Mouse (Mus musculus): Measurements from ENCODE around the gene Ntf5. TPM values are rescaled to one million over a fixed set of nuclear protein-coding genes. Genes with fewer than 3 reads are reported as not detected.

The Ntf5 gene
- 0.04 TPM in 1 of 2 replicates, not detected in the other for polyA plus RNA-seq (2012)

DNA sequence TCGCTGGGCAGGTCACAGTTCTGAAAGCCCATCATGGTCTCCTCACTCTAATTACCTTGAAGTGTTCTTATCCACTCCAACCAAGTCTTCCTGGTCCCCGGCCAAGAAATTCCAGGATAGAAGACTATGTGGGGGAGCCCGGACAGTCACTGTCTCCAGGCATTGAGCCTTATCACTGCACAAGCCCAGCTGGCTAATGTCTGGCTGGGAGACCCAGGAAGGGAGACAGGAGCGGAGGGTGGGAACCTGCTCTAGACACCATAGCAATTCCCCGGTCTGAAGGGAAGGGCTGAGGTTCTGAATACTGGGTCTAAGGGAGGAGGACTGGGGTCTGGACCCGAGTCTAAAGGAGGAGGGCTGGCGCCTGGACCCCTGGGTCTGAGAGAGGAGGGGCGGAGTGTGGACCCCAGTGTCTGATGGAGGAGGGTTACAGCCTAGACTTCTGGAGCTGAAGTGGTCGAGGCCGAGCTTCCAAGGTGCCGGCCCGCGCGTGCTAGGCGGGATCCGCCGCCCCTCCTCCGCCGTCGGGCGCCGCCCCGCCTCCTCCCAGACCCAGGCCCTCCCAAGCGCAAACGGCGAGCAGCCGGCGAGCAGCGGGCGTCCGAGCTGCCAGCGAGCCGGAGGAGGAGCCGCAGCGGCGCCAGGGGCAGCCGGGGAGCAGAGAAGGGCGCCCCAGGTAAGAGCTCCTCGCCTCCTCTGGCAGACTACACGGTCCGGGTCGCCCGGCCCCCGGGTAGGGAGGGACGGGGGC is at the start of gene Ntf5:
Gene Ntf5, plus strand, starts transcription at position 583 of the 751 bp plus-strand sequence.

DNA sequence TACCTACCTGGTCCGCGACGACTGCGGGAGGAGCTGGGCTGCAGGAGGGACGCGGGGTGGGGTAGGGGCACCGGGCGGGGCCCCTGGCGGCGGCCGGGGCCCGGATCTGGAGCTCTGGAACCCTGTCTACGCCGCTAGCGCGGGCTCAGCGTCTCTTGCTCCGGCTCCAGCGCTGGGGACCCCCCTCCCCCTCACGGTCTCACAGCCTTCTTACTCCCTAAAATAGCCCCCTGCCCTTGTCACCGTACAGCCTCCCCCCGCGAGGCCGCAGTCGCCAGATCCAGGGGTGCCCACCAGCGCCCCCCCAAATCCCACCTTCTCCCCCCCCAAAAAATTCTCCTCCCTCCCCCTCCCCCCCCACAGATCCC is 46.9 kb upstream of the Ntf5 start, which contains the start of gene Ppfia3:
Gene Ppfia3, minus strand, starts transcription at position 368 of the 368 bp plus-strand sequence.

DNA sequence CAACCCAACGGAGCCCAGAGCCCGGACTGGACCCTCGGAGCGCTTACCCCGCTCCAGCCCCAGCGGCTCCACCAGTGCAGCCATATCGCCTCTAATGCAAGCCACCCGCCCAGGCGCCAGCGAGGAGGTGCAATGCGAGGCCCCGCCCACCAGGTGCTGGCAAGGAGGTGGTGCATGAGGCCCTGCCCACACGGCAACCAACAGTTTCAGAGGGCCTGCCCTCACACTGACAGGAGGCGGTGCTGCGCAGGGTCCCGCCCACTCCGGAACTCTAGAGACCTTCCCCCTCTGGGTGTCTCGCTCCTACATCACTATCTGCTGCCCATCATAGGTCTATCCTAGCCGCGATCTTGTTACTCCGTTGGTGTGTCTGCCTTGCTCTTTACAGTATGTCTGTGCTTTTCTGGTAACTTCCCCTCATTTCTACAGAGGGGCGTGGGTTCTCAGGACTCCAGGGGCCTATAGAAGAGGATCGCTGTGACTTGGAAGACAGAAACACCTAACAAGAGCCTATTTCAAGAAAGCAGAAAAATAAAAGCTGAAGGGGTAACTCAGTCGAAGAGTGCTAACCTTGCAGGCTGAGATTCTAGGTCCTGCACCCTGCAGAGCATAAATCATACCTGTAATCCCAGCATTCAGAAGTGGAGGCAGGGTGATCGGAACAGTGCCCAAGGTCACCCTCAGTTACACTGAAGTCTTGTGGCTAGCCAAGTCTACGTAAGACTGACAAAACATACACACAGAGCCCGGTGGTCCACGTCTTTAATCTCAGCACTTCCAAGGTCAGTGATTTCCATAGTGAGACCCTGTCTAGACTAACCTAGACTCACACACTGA is 42.8 kb upstream of the Ntf5 start, which contains the start of gene Lin7b:
Gene Lin7b, minus strand, starts transcription at position 109 of the 837 bp plus-strand sequence.

DNA sequence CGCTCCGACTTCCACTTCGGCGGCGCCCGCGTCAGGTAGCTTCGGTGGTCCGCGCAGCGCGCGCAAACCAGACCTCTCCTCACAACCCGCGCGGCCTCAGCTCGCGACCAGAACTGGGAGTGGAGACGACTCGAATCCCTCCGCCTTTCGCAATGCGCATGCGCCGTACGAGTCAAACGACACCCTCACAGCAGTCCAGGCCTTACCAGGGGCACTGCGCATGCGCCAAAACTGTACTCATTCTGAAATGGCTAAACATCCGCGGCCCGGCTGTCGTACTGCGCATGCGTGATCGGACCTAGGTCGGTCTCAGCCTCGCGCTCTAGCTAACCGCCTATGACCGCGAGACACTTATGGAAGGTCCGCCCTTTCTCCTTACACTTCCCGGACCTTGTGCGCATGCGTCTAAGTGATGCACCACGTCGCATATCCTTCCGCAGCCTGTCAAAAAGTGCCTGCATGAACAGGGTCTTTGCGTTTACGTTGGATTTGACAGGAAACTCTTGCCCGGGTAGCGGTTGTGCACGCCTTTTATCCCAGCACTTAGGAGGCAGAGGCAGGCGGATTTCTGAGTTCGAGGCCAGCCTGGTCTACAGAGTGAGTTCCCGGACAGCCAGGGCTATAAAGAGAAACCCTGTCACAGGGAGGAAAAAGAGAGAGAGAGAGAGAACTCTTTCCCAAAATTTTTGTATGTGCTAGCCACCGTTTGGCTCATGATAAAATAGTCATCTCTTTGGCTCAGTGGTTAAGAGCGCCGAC is 17.7 kb upstream of the Ntf5 start, which contains the start of gene Snrnp70:
Gene Snrnp70, minus strand, starts transcription at position 165 of the 759 bp plus-strand sequence.

DNA sequence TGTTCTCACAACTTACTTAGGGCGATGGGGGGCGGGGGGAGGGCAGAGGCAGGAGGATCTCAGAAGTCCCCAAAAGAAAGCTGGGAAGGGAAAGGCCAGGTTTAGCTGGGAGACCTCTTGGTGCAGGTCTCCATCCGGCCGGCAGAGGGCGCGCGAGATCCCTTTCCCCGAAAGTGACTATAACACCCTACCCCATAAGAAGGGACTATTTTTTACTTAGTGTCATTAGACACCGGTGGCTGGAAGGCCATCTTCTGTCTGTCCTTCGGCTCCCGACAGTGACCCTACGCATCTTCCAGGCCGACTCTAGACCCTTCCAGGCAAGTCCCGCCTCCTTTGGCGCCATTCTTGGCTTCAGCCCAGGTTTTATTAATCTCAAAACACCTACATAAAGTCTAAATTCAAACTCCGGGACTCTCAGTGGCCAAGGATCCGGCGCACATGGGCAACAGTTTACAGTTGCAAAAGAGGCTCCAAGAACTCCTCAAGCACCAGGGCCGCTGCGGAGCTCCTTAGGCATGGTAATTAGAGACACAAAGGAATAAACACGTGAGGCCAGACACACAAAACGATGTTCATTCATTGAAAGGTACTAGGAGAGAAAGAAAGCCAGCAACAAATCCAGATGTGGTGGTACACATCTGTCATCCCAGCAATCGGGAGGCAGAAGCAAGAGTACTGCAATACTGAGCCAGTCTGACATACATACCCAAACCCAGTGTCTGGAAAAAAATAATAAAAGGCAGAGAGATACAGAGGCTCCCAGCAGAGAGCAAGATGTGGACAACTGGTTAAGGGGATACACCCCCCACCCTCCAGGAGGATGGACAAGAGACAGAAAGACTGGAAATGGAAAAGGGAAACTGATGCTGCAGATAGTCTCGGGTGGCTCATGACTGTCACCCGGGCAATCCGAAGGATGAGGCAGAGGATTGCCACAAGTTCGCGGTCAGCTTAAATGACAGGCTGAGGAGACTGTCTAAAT is 8.1 kb upstream of the Ntf5 start, which contains the start of gene Kcna7:
Gene Kcna7, plus strand, starts transcription at position 563 of the 985 bp plus-strand sequence.

DNA sequence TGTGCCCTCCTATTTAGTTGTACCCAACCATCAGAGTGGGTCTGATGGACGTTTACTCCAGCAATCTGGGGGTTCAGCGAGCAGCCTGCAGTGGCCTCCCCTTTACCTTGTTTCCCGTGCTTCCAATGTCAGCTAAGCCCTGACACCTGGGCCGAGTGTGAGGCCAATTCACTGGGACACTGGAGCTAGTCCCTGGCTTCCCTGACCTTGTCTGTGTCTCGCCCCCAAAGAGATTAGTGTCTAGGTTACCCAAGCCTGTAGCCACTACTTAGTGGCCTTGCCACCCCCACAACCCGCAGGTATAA is 7.1 kb downstream of the Ntf5 start, which contains the start of gene Lhb:
Gene Lhb, plus strand, starts transcription at position 206 of the 305 bp plus-strand sequence.

DNA sequence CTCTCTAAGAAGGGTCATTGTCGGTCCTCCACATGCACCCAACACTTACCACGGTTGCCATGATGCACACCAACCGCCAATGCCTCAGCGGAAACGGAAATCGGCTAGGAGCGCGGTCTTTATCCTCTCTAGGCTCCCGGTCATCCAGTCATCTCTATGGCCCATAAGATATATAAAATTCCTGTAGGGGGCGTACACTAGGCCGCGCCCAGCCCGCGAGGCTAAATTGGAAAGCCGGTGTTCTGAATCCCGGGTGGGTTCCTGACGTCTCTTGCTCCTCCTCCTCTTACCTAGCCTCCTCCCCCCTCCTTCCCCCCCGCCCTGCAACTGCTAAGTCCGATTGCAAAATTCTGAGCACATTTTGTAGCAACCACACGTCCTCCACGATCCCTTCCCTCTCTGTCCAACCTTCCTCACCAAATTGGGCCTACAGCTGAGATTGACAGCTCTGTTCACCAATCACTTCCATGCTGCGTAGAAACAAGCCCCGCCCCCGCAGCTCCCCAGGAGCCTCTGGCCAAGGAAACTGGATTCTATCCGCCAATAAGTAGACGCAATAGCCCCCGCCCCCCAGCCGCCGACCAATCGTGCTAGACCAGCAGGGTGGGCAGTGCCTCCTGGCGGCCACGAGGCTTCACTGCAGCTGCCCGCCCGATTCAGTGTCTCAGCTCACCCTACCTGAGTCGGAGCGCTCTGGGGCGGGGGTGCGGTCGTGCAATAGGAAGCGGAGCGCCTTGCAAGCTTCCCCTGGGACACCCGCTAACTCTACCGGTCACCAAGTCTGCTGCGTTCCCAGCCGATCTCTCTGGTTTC is 20.9 kb downstream of the Ntf5 start, which contains the start of gene Gys1:
Gene Gys1, plus strand, starts transcription at position 642 of the 813 bp plus-strand sequence.

DNA sequence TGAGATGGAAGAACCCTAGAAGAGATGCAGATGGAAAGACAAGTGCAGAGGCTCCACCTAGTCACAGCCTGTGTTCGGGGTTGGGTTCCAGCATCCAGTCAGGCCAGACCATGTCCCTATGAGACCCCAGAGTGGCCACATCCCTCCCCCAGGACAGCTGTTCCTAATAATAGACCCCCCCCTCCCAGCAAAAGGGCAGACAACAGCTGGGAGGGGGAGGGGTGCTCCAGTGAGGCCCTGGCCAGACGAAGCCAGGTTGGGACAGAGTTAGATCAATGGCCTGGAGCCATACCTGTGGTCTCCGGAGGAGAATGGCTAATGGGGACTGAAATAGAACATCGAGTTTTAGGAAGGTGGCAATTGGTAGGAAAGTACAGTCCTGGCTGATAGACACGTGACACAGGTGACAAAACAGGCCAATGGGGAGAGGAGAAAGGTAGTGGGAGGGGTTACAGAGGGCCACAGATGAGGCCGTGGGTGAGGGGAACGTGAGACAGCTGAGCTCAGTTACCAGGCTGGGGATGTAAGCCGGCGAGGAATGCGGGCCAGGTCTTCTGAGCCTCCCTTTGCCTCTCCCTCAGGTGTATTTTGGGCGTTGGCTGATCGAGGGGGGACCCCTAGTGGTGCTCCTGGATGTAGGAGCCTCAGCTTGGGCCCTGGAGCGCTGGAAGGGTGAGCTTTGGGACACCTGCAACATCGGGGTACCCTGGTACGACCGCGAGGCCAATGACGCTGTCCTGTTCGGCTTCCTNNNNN is 24.2 kb downstream of the Ntf5 start, which contains the start of gene Ruvbl2:
Gene Ruvbl2, minus strand, starts transcription at position 576 of the 756 bp plus-strand sequence.

DNA sequence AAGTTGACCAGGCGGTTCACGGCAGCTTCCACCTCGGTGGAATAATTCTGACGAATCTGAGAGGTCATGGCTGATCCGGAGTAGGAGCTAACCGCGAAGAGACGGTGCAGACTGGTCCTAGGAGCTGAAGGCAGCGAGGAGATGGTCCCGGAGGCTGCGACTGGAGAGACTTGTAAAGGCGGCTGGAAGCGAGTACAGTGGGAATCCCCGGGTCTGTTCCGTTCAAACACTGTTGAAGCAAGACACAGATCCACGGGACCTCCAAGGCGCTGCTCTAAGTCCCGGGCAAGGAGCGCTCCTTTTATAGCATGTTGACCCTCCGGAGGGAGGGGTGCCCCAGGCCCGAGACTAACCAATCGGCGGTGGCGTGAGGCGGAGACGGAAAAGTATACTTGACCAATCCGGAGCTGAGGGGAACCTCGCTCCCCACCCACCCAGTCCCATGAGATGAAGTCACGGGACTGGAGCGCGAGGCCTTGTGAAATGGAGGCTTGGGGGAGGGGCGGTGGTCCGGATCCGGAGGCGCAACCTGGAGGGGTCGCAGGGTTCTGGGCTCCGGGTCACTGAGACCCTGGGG is 46.2 kb downstream of the Ntf5 start, which contains the start of gene Ftl1:
Gene Ftl1, minus strand, starts transcription at position 321 of the 577 bp plus-strand sequence.

DNA sequence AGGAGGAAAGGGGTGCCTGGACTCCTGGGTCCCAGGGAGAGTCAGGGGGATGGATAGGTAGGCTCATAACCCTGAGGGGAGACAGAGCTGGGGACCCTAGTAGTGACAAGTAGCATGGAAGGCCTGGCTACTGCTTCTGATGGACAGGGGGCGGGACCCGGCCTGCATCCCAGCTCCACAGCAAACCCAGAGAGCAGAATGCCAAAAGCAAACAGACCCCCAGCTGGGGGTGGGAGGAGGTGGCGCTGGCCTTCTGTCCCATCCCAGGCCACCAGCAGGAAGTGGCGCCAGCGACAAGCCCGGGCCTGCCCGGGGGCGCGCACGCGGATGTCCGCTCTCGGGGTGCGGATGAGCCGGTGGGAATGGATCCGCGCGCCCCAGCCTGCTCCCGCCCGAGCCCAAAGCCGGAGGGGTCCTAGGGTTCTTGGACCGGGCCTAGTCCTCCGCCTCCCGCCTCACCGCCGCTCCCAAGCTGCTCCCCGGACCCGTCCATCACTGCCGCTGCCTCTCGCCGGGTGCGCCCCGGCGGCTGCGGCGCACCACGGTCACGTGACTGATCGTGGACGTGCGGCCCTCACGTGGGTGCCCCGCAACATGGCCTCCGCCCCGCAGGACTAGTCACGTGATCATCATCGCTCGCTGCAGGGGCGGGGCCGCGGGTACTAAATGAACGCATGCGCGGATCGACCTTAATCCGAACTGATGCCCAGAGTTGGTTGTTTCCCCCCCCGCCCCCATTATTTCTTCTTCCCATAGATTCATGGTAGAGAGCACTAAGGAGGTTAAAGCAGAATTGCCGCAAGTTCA is 53.0 kb downstream of the Ntf5 start, which contains the start of gene Bax:
Gene Bax, minus strand, starts transcription at position 616 of the 807 bp plus-strand sequence.

Other genes with a start within 250 kb of the Ntf5 start
- 0.11 and 0.15 TPM in 2 replicates for gene Slc17a7, start 249.7 kb upstream of the Ntf5 start, polyA plus RNA-seq (2012)
- gene Gfy, start 234.1 kb upstream of the Ntf5 start, polyA plus RNA-seq (2012): 0.16 and 0.29 TPM in 2 replicates
- gene Pth2, start 232.7 kb upstream of the Ntf5 start, polyA plus RNA-seq (2012): not detected in 2 replicates
- gene Ccdc155, start 208.8 kb upstream of the Ntf5 start, polyA plus RNA-seq (2012): 0.56 and 1.3 TPM in 2 replicates
- gene Dkkl1, start 201.5 kb upstream of the Ntf5 start, polyA plus RNA-seq (2012): 14.7 and 21.4 TPM in 2 replicates
- 0.82 and 2.2 TPM in 2 replicates for gene Tead2, start 197.9 kb upstream of the Ntf5 start, polyA plus RNA-seq (2012)
- gene Cd37, start 174.6 kb upstream of the Ntf5 start, polyA plus RNA-seq (2012): 173 and 185 TPM in 2 replicates
- gene Slc6a16, start 172.6 kb upstream of the Ntf5 start, polyA plus RNA-seq (2012): not detected in 2 replicates
- 0.09 TPM in 1 of 2 replicates, not detected in the other for gene Slc6a21, start 136.2 kb upstream of the Ntf5 start, polyA plus RNA-seq (2012)
- gene Trpm4, start 79.9 kb upstream of the Ntf5 start, polyA plus RNA-seq (2012): 3.3 and 5.4 TPM in 2 replicates
- gene Hrc, start 78.4 kb upstream of the Ntf5 start, polyA plus RNA-seq (2012): not detected in 2 replicates
- 0.56 TPM in 2 replicates for gene Ppfia3, start 46.7 kb upstream of the Ntf5 start, polyA plus RNA-seq (2012)
- gene Lin7b, start 43.1 kb upstream of the Ntf5 start, polyA plus RNA-seq (2012): 2.3 and 2.6 TPM in 2 replicates
- 920 and 1,244 TPM in 2 replicates for gene Snrnp70, start 18.0 kb upstream of the Ntf5 start, polyA plus RNA-seq (2012)
- gene Kcna7, start 8.0 kb upstream of the Ntf5 start, polyA plus RNA-seq (2012): 0.04 and 0.28 TPM in 2 replicates
- 0.11 TPM in 1 of 2 replicates, not detected in the other for gene Lhb, start 7.1 kb downstream of the Ntf5 start, polyA plus RNA-seq (2012)
- gene Gys1, start 21.1 kb downstream of the Ntf5 start, polyA plus RNA-seq (2012): 28.3 and 36.5 TPM in 2 replicates
- gene Ruvbl2, start 24.4 kb downstream of the Ntf5 start, polyA plus RNA-seq (2012): 407 and 425 TPM in 2 replicates
- 3,550 and 4,748 TPM in 2 replicates for gene Ftl1, start 46.2 kb downstream of the Ntf5 start, polyA plus RNA-seq (2012)
- 188 and 194 TPM in 2 replicates for gene Bax, start 53.2 kb downstream of the Ntf5 start, polyA plus RNA-seq (2012)
- 0.05 TPM in 1 of 2 replicates, not detected in the other for gene Tulp2, start 68.2 kb downstream of the Ntf5 start, polyA plus RNA-seq (2012)
- not detected in 2 replicates for gene Gm45808, start 73.1 kb downstream of the Ntf5 start, polyA plus RNA-seq (2012)
- gene Dhdh, start 75.1 kb downstream of the Ntf5 start, polyA plus RNA-seq (2012): 4.6 TPM in 2 replicates
- 728 and 929 TPM in 2 replicates for gene Nucb1, start 96.7 kb downstream of the Ntf5 start, polyA plus RNA-seq (2012)
- 397 and 438 TPM in 2 replicates for gene Ppp1r15a, start 112.6 kb downstream of the Ntf5 start, polyA plus RNA-seq (2012)
- gene Plekha4, start 112.6 kb downstream of the Ntf5 start, polyA plus RNA-seq (2012): 0.93 and 1.1 TPM in 2 replicates
- 2.8 and 3.1 TPM in 2 replicates for gene Hsd17b14, start 141.2 kb downstream of the Ntf5 start, polyA plus RNA-seq (2012)
- 58.9 and 61.2 TPM in 2 replicates for gene Bcat2, start 156.5 kb downstream of the Ntf5 start, polyA plus RNA-seq (2012)
- gene Fgf21, start 201.8 kb downstream of the Ntf5 start, polyA plus RNA-seq (2012): not detected in 2 replicates
- gene Fut1, start 203.6 kb downstream of the Ntf5 start, polyA plus RNA-seq (2012): not detected in 2 replicates
- gene Izumo1, start 208.1 kb downstream of the Ntf5 start, polyA plus RNA-seq (2012): 0.14 and 0.18 TPM in 2 replicates
- gene Rasip1, start 213.8 kb downstream of the Ntf5 start, polyA plus RNA-seq (2012): 0.60 and 0.75 TPM in 2 replicates
- gene Mamstr, start 226.3 kb downstream of the Ntf5 start, polyA plus RNA-seq (2012): 0.30 TPM in 1 of 2 replicates, not detected in the other